Mouse (Mus musculus) gastrocnemius, postnatal 10 days (tissue): ENCODE data around the gene Gtse1. TPM values are rescaled to one million over a fixed set of nuclear protein-coding genes. Genes with fewer than 3 reads are reported as not detected.

Source experiments
- DNase-seq: peaks from one replicate; pipeline ENCODE4 v3.0.0; 2021; ENCODE audit warnings: mixed read lengths
- total RNA-seq, 2 experiments: library from RNA; stranded (reverse); gene quantifications; 2 replicates each; pipeline ENCODE4 v1.2.3; 2021

Gtse1 gene
- total RNA-seq, 2 experiments from 2014 or later = 2.4 to 2.7 TPM

- DNase-seq = peak; percentile 68
Observed at GRCm38 (mm10) chr15:85867696-85868095, 8.2 kb downstream of the Gtse1 start.

GRCm38 (mm10) chr15:85877336-85877735 is 17.8 kb downstream of the Gtse1 start:
- DNase-seq = no peak

- peak; percentile 84 for DNase-seq
Observed at GRCm38 (mm10) chr15:85878848-85879497, 19.4 kb downstream of the Gtse1 start, which contains the start of gene Trmu. Gene Trmu (plus strand): TSS chr15:85879312.

GRCm38 (mm10) chr15:85879498-85879895 is 20.0 kb downstream of the Gtse1 start:
- no peak for DNase-seq

DNA sequence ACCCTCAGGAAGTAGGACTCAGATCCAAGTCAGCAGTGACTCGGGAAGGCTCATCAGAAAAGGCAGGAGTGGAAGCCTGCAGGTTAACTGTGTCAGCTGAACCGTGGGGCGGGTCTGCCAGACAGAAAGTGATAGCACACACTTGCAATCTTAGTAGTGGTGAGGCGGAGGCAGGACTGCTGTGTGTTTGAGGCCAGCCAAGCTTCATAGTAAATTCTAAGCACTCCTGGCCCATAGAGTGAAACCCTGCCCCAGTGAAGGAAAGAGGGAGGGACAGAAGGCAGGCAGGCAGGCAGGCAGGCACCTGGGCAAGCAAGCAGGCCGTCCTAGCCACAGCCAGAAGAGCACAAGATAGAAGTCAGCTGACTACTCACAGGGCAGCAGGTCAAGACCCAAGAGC is 26.1 kb downstream of the Gtse1 start:
- no peak for DNase-seq

GRCm38 (mm10) chr15:85889235-85889634 is 29.7 kb downstream of the Gtse1 start:
- no peak for DNase-seq

DNA sequence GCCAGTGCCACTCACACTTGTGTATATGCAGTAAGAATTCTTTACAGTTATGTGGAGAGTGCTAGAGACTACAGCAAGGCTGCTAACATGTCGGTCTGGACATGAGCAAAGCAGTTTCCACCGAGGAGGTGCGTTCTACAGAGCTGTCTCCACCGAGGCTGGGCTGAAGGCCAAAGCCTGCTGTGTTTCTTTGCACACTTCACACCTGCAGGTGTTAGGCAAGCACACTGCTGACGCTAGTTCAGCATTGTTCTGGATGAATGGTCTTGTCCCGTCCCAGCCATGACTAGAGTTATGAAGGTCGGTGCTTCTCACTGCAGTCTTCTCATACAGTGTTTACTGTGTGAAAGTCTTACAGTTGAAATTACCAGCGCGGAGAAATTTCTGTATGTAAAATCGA is 32.4 kb downstream of the Gtse1 start:
- no peak for DNase-seq

- DNase-seq = no peak
Observed at GRCm38 (mm10) chr15:85892498-85893118, 33.1 kb downstream of the Gtse1 start.

DNA sequence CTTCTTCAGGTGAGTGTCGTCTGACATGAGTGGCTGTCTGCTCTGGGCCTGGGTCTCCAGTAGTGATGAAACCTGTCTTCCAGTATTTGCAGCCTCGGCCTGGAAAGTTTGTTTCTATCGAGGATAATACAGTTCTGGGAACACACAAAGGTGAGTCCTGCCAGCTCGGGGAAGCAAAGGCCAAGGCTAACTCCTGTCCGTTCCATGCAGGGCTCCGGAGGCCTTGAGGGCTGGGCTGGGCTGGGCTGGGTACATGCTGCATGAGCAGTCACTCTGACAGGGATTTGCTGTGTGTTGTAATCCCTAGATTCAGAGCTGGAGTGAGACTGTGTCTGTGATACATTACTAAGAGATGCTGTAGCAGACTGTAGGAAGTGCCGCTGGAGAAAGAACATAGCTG is 34.3 kb downstream of the Gtse1 start:
- no peak for DNase-seq

DNA sequence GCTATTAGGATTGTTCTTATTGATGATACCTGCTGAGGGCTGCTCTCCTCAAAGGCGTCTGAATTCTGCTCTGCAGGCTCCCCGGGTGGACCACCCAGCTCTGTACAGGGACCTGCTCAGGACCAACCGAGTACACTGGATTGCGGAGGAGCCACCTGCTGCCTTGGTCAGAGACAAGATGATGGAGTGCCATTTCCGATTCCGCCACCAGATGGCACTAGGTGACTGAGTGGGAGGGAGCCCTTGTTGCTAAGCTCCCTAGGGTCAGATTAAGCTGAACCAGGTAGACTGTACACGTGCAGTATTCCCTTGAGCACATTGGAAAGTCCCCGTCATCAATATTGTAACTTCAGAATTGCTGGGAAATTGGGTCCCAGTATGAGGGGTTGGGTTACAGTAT is 36.7 kb downstream of the Gtse1 start:
- DNase-seq = peak; percentile 83

- DNase-seq = no peak
Observed at GRCm38 (mm10) chr15:85897113-85897512, 37.6 kb downstream of the Gtse1 start.

DNA sequence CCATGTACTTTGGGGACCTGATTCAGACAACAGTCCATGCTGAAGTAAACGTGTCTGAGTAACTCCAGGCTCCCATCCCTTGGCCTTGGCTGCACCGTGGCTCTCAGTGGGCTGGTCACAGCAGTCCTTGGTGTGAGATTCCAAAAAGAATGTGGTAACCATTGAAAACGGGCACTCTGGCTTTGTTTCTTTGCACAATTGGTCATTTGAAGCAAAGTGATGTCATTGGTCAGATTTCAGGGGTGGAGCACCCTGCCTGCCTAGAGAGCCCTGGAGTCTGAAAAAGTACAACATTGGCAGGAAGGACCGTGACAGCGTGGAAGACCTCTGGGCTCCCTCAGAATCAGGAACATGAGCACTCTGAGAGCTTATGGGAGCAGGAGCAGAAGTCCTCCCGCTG is 39.9 kb downstream of the Gtse1 start:
- DNase-seq = no peak

DNA sequence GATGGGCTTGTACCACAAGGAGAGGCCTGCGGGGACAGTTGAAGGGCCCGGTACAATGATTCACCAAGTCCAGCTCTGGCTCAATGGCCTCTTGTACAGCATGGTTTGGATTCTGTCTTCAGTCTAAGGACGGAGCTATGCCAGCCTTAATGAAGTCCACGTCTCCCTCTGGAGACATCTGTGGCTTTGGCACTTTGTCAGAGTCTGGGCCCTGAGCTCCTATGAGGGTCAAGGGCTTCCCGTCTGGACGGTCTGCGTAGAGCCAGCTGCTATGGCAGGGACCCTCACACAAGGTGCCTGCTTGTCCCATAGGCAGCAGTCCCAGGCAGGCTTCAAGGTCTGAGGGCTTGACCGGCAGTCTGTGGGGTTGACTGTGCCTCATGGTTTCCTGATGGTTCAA is 40.8 kb downstream of the Gtse1 start:
- DNase-seq = no peak

DNA sequence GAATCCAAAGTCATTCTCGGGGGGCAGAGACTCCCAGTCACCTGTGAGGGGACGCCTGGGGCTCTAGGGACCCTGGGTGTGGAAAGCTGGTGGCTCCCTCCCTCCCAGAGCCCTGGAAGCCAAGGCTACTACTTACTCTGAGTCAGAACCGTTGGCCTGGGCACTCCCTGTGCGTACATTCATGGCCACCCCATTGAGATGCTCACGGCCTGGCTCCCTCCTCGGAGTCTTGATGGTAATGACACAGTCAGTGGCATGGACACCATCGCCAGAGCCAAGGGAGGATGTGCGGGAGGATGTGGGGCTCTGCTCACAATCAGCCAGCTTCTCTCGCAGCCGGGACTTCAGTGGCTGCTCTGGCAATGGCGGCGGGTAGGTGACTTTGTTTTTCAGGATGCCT is 41.3 kb downstream of the Gtse1 start:
- DNase-seq = no peak

DNA sequence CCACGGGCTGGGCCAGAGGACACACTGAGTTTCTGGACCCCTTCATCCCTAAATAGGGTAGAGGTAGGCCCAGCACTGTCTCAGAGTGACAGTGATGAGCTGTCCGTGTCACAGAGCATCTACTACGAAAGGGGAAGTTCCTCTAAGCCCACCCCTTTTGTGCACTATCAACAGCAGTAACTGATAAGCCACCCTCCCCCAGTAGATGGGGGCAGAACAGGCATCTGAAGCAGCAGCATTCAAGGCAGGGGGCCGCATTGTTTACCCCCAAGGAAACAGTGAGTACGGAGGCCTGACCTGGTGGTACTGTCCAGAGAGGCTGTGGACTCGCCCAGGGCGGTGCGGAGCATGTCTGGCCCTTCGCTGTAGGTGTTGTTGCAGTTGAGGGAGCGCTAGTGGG is 43.0 kb downstream of the Gtse1 start:
- no peak for DNase-seq

DNA sequence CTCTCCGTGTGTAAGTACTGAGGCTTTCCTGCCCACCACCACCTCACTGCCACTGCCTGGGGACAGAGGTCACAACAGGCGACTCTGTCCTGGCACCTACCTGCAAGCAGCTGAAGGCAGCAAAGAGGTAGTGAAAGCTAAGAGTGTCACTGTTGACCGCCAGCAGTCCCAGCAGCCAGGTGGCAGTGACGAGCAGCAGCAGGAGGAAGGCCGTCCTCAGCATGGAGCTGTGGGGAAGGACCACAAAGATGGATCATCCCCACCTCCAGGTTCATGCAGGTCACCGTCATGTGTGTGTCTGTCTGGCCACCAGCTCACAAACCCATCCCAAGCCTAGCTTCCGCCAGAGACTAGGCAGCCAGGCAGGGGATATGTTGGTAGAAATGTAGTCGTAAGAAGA is 44.3 kb downstream of the Gtse1 start:
- DNase-seq = no peak

DNA sequence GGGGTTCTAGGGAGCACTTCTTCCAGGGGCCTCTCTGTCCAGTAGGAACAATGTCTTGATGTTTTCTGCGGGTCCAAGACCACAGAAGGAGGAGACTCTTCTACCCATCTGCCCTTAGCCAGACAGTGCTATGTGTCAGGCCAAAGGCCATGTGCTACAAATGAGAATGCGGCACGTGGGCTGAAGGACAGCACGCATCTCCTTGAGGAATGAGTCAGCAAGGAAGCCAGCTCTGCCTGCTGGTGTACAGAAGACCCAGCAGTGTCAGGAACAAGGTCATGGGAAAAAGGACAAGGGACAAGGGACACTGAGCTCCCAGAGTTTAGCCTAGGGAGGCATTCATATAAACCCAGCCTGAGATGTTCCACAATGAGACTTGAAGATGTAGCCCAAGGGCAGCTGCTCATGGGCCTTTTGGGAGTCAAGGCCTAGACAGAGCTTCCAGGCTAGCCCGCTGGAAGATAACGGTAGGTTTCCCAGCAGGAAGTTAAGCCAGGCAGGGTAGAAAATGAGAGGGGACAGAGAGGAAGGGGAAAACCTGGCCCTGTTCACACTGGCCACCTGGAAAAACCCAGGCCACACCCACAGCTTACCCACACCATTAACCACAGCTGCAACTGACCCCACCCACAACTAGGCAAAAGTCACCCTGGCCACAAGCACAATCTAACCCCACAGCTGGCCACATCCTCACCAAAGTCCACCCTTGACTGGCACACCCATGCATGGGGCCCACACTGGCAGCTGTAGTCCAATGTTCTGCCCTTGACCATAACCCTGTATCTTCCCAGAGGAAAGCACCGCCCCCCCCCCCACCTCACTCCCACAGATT is 49.3 kb downstream of the Gtse1 start:
- no peak for DNase-seq

- no peak for DNase-seq
Observed at GRCm38 (mm10) chr15:85909492-85909829, 49.9 kb downstream of the Gtse1 start.

DNA sequence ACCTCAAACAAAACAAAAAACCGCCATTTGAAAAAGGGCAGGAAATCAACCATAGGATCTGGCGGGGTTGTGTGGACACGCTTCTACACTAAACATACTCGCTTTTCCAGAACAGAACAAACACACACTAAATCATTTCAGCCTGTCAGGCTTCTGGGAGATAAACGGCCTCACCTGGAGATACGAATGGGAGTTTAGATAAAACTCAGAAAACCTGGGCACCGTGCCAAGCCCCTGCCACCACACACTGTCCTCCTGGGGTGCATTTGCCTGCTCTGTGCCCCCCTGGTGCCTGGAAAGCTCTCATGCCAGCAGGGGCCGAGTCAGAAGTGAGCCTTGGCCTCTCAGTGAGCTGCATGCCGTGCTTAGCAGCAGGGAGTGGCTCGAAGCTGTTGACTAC is 50.4 kb downstream of the Gtse1 start:
- no peak for DNase-seq

GRCm38 (mm10) chr15:85913605-85914004 is 54.1 kb downstream of the Gtse1 start:
- DNase-seq = peak; percentile 66

- no peak for DNase-seq
Observed at GRCm38 (mm10) chr15:85919191-85919891, 59.8 kb downstream of the Gtse1 start.

DNA sequence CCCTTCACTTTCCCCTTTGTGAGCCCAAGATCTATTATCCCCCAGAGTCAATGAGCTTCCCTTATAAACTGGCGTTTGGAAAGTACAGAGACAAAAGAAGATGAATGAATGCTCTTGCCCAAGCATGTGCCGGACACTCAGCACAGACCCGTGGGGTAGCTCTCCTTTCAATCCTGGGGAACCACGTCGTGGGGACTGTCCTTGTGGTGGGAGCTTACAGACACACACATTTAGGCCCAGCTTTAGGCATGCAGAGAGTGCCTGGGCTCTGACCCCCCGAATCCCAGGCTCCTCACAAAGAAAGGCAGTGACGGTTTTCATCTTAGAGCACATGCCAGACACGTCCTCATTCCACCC is 60.3 kb downstream of the Gtse1 start:
- no peak for DNase-seq

DNA sequence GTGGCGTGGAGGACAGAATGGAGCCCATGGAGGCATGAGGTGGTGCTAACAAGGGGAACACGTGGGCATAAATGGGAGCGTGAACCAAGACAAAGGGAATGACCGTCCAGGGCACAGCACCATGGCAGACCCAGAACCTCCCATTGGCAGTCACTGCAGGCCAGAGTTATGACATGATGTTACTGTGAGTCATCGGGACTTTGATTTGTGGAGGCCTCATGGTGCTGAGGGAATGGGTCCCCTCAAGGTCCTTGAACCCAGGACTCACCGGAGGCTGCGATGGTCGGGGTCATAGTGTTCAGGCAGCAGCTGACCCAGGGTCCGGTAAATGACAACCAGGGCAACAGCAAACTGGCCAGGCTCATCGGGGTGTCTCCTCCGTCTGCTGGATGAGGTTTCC is 62.3 kb downstream of the Gtse1 start:
- DNase-seq = no peak
